Mouse (Mus musculus) G1E (cell line): ENCODE measurements around the gene Armh1.

ENCODE experiments used
- CTCF ChIP-seq: IDR thresholded peaks from 2 replicates; pipeline ENCODE4 v1.5.1; 2012; ENCODE audit warnings: low read depth, low read length, inconsistent platforms, mixed read lengths
- GATA1 ChIP-seq: IDR thresholded peaks from 2 replicates; pipeline ENCODE4 v1.6.1; 2012; ENCODE audit warnings: borderline replicate concordance, low read length, inconsistent platforms, mixed read lengths
- GATA2 ChIP-seq: IDR thresholded peaks from 2 replicates; pipeline ENCODE4 v1.6.1; 2012; ENCODE audit warnings: low read depth, low read length, inconsistent platforms, borderline replicate concordance
- POLR2AphosphoS5 ChIP-seq: IDR thresholded peaks from 2 replicates; pipeline ENCODE4 v1.6.1; 2012; ENCODE audit warnings: low read depth, low read length, inconsistent platforms; ENCODE audit not compliant: insufficient replicate concordance
- TAL1 ChIP-seq: conservative IDR thresholded peaks from 2 replicates; pipeline ENCODE4 v1.6.1; 2012; ENCODE audit warnings: low read depth, low read length, inconsistent platforms, mixed read lengths

DNA sequence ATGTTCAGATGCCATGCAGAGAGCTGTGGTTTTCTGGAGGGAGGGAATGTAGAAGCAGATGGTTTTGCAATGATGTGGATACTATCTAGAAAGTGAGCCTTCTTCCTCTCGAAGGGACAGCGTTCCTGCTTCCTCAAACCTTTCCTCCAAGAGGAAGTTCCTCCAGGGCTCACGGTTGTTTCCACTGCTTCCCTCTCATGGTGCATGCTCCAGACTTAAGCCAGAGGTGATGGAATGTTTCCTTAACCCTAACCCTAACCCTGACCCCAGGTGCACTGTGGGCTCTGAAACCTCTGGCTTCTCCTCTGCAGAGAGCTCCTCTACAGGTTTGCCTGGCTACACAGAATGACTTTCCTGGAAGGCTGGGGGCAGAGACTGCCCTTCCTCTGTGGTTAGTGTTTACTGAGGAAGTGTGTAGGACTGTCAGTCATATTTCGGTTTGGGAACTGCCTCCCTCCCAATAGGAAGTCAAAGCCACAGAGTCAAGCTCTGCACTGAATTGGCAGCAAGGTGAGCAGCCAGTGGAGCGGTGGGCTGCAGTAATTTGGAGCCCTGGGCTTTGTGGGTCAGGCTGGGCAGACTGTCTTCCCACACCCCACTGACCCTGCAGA is 2.2 kb upstream of the Armh1 start:
- TF ChIP-seq CTCF (no peak), TAL1 (no peak), GATA1 (no peak), GATA2 (no peak), POLR2AphosphoS5 (no peak)
